Mouse (Mus musculus) liver, postnatal 0 days (tissue): ENCODE data around the gene Ptpn5. TPM values are rescaled to one million over a fixed set of nuclear protein-coding genes. Genes with fewer than 3 reads are reported as not detected.

ENCODE experiments used
- ATAC-seq: fragments of 200-750 bp; cut with Nextera tagmentation; 2 replicates; pipeline ENCODE4 v1.8.0; 2017; ENCODE audit warnings: mild to moderate bottlenecking, moderate library complexity
- DNase-seq: peaks from one replicate; pipeline ENCODE4 v3.0.0-alpha.2; 2016
- H3K27ac ChIP-seq: fragments of 300-500 bp; sonication (generic); 2 replicates; pipeline ENCODE4 v1.5.1; 2014; ENCODE audit warnings: antibody characterized with exemption, moderate library complexity, mild to moderate bottlenecking, low read depth
- H3K27me3 ChIP-seq: fragments of 300-500 bp; sonication (generic); 2 replicates; pipeline ENCODE4 v1.6.1; 2014; ENCODE audit warnings: low read length, control low read depth, mixed read lengths; ENCODE audit not compliant: insufficient read depth
- H3K36me3 ChIP-seq: fragments of 300-500 bp; sonication (generic); replicated peaks from 2 replicates; pipeline ENCODE4 v1.6.1; 2014; ENCODE audit warnings: mild to moderate bottlenecking, control low read depth, low read length, moderate library complexity, mixed read lengths; ENCODE audit not compliant: insufficient read depth
- H3K4me1 ChIP-seq: fragments of 300-500 bp; sonication (generic); 2 replicates; pipeline ENCODE4 v1.6.1; 2014; ENCODE audit warnings: antibody characterized with exemption, mild to moderate bottlenecking, control low read depth; ENCODE audit not compliant: insufficient read depth
- H3K4me2 ChIP-seq: fragments of 300-500 bp; sonication (generic); 2 replicates; pipeline ENCODE4 v1.6.1; 2014; ENCODE audit warnings: low read depth, mild to moderate bottlenecking, low read length, moderate library complexity, mixed read lengths
- H3K4me3 ChIP-seq: fragments of 300-500 bp; sonication (generic); 2 replicates; pipeline ENCODE4 v1.5.1; 2014; ENCODE audit warnings: low read depth, low read length
- H3K9ac ChIP-seq: fragments of 300-500 bp; sonication (generic); replicated peaks from 2 replicates; pipeline ENCODE4 v1.6.1; 2014; ENCODE audit warnings: mild to moderate bottlenecking, moderate library complexity
- H3K9me3 ChIP-seq: fragments of 300-500 bp; sonication (generic); 2 replicates; pipeline ENCODE4 v1.6.1; 2016; ENCODE audit warnings: mild to moderate bottlenecking, control low read depth, low read length, mixed read lengths
- CTCF ChIP-seq: sonication (generic); IDR thresholded peaks from 2 replicates; pipeline ENCODE4 v1.5.1; 2016; ENCODE audit warnings: antibody characterized with exemption, low read depth
- EP300 ChIP-seq: IDR thresholded peaks from 2 replicates; pipeline ENCODE4 v1.6.1; 2016; ENCODE audit warnings: antibody characterized with exemption, low read depth, mild to moderate bottlenecking
- WGBS: fragments of 180-500 bp; shearing (Covaris S2); extraction: QIAGEN DNeasy Blood & Tissue Kit; methylation state at CpG from one replicate; pipeline ENCODE4 v1.1.7; 2014; ENCODE audit not compliant: insufficient replicate concordance; 5-methylcytosine and 5-hydroxymethylcytosine counted together
- microRNA-seq: library from miRNA; unstranded; fragments of <30 nt; microRNA quantifications from one replicate; pipeline ENCODE4, GENCODE M21; 2016
- polyA plus RNA-seq: library from polyadenylated mRNA; unstranded; fragments of >200 nt; fragmentation: Nextera tagmentation; extraction: Ambion mirVana; gene quantifications from 2 replicates; pipeline ENCODE4 v1.2.1, GENCODE M21; 2015

Ptpn5 gene
- polyA plus RNA-seq, 1 experiment from 2014 or later: not detected

- ATAC-seq (no peak), DNase-seq (no peak)
- Histone ChIP-seq H3K27ac (no peak overlapping the region), H3K27me3 (no peaks in the 10 kb centered on the region), H3K4me1 (0 out of 2 replicates have a peak, but pooled peaks cover 2% of the 10 kb centered on the region), H3K4me2 (no peak overlapping the region), H3K9ac (no peak overlapping the region), H3K4me3 (no peak overlapping the region), H3K9me3 (no peaks in the 10 kb centered on the region), H3K36me3 (no peaks in the 10 kb centered on the region)
- WGBS: 68% methylated on average over 8 of the region's 8 CpGs
- TF ChIP-seq CTCF (no peak), EP300 (no peak)
Measured at GRCm38 (mm10) chr7:47035426-47035825, 98.1 kb downstream of the Ptpn5 start.

DNA sequence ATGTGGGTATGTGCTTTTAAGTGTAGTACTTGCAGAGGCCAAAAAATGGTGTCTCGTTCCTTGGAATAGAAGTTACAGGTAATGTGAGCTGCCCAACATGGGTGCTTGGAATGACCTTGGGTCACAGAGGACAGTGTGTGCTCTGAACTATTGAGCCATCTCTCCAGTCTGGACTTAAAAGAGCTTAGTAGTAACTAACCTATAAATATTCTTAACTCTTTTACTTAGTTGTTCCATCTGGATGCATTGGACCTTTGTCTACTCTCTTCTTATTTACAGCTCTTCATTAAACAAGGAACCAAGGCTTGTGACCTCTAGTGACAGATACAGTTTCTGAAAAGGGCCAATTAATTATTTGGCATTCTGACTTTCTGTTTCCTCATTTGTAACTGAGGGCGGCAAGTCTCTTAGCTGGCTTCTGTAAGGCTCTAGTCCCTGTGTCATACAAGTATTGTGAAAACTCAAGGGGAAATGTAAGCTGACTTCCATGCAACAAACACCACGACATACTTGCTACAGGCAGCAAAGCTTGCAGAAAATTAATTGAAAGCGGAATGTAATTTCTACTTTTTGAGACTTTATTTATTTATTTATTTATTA lies 98.6 kb downstream of the Ptpn5 start:
- WGBS: 67% methylated on average over 4 of the region's 4 CpGs
- H3K9ac ChIP-seq: no peak overlapping the region
- no peaks in the 10 kb centered on the region for H3K27me3 ChIP-seq
- H3K36me3 ChIP-seq: no peaks in the 10 kb centered on the region
- ATAC-seq (no peak), DNase-seq (no peak)
- no peaks in the 10 kb centered on the region for H3K9me3 ChIP-seq
- H3K4me1 ChIP-seq: 0 out of 2 replicates have a peak, but pooled peaks cover 2% of the 10 kb centered on the region
- H3K4me3 ChIP-seq: no peak overlapping the region
- H3K4me2 ChIP-seq: no peak overlapping the region
- H3K27ac ChIP-seq: no peak overlapping the region
- no peak for TF ChIP-seq EP300

DNA sequence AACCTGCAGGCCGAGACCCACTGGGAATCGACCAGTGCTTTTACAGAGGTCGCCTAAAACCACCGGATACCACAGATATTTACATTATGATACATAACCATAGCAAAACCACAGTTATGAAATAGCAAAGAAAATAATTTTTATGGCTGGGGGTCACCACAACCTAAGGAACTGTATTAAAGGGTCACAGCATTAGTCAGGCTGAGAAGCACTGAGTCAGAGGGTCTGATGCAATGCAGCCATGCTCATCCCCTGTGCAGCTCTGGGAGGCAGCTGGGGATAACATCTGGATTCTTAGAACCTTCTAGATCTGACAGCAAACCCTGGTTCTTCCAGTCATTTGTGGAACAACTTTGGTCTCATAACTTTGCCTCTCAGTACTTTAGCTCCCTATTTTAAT lies 102.1 kb downstream of the Ptpn5 start:
- WGBS: 74% methylated on average over 4 of the region's 4 CpGs
- H3K27me3 ChIP-seq: no peaks in the 10 kb centered on the region
- no peak overlapping the region for H3K27ac ChIP-seq
- DNase-seq (no peak), ATAC-seq (no peak)
- no peak overlapping the region for H3K4me3 ChIP-seq
- H3K4me2 ChIP-seq: no peak overlapping the region
- H3K9ac ChIP-seq: no peak overlapping the region
- H3K36me3 ChIP-seq: no peaks in the 10 kb centered on the region
- no peaks in the 10 kb centered on the region for H3K9me3 ChIP-seq
- H3K4me1 ChIP-seq: 0 out of 2 replicates have a peak, but pooled peaks cover 2% of the 10 kb centered on the region
- TF ChIP-seq EP300 (no peak), CTCF (no peak)

DNA sequence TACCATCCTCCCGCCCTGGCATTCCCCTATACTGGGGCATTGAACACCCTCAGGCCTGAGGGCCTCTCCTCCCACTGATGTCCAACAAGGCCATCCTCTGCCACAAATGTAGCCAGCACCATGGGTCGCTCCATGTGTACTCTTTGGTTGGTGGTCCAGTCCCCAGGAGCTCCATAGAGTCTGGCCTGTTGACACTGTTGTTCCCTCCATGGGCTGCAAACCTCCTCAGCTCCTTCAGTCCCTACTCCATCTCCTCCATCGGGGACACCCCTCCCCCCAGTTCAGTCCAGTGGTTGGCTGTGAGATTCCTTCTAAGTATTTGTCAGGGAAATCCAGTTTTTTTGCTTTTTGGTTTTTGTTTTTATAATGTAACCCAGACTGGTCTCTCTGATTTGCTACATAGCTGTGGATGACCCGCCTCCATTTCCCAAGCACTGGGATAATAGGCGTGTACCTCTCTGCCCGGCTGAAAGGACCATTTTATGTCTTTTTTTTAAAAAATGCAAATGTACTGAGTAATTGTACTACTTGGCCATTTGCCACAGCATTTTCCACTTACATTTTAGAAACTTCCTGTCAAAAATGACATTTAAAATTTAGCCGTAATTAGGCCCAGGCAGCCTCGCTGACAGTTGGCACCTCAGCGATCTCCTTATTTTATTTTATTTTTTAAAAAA lies 102.8 kb downstream of the Ptpn5 start:
- H3K4me1 ChIP-seq: 0 out of 2 replicates have a peak, but pooled peaks cover 2% of the 10 kb centered on the region
- no peak overlapping the region for H3K27ac ChIP-seq
- 72% methylated on average over 9 of the region's 9 CpGs for WGBS
- no peaks in the 10 kb centered on the region for H3K9me3 ChIP-seq
- no peak overlapping the region for H3K4me3 ChIP-seq
- H3K27me3 ChIP-seq: no peaks in the 10 kb centered on the region
- no peak for TF ChIP-seq EP300
- no peak for ATAC-seq
- H3K9ac ChIP-seq: no peak overlapping the region
- H3K4me2 ChIP-seq: no peak overlapping the region
- no peaks in the 10 kb centered on the region for H3K36me3 ChIP-seq
- DNase-seq: no peak

Small RNA genes within 50 kb of the gene (microRNA-seq; reads per million reads assigned to microRNA genes)
- gene Mir7056: not detected

Other genes with a start within 250 kb of the Ptpn5 start
- 59.1 and 61.2 TPM in 2 replicates for gene Tsg101, start 213.7 kb downstream of the Ptpn5 start, polyA plus RNA-seq
- 2.6 and 3.2 TPM in 2 replicates for gene Uevld, start 175.2 kb downstream of the Ptpn5 start, polyA plus RNA-seq
- gene Gm9999, start 150.1 kb downstream of the Ptpn5 start, polyA plus RNA-seq: not detected in 2 replicates
- 6.0 and 6.4 TPM in 2 replicates for gene Spty2d1, start 125.3 kb downstream of the Ptpn5 start, polyA plus RNA-seq
- 35.6 and 42.0 TPM in 2 replicates for gene Tmem86a, start 83.1 kb downstream of the Ptpn5 start, polyA plus RNA-seq
- gene Mrgpra6, start 71.2 kb upstream of the Ptpn5 start, polyA plus RNA-seq: not detected in 2 replicates
- gene Mrgpra9, start 119.2 kb upstream of the Ptpn5 start, polyA plus RNA-seq: not detected in 2 replicates
- gene Mrgpra1, start 220.6 kb upstream of the Ptpn5 start, polyA plus RNA-seq: not detected in 2 replicates